Mouse (Mus musculus): Measurements from ENCODE around the gene Evl.
A peak's percentile ranks its signal among the peaks of the same experiment; 100 is the strongest.
"Not testable (repeated sequence)": the region's sequence is repeated elsewhere in the genome, so short reads cannot be mapped to it uniquely, and the experiment has no call there.

Evl gene

DNA sequence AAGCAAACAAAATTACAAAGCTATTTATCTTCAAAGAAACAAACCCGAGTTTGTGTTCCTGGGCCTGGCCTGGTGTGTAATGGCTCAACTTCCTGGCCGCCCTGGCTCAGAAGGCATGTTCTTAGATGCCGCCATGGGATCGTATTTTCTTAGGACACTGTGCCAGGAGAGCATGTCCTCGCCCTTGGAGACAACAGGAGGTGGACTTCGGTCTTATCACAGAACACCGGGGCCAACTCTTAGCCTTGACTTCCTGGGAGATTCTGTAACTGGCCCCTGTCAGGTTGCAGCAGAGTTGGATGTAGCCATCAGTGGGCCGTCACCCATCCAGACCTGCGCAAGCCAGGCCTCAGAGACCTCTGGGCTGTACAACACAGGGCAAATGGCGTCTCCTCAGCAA is 145.1 kb downstream of the Evl start:
- DNase-seq (ENCODE audit: low spot score) = no peak

DNA sequence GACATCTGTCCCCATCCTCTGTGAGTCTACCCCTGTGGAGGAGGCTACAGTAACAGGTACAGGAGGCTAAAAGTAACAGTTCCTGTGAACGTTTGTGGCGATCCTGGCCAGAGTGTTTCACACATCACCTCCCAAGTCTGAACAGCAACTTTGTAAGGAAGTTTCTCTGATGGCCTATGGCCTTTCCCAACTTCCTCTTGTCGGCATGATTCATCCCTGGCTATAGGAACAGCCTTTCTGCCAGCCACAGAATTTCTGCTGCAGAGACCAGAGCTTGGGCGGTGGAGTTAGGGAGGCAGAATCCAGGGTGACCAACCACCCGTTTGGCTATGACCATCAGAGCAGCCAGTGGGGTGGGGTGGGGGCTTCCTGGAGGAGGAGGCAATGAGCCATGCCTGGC is 145.5 kb downstream of the Evl start:
- peak; percentile 46 for DNase-seq (ENCODE audit: low spot score)

DNA sequence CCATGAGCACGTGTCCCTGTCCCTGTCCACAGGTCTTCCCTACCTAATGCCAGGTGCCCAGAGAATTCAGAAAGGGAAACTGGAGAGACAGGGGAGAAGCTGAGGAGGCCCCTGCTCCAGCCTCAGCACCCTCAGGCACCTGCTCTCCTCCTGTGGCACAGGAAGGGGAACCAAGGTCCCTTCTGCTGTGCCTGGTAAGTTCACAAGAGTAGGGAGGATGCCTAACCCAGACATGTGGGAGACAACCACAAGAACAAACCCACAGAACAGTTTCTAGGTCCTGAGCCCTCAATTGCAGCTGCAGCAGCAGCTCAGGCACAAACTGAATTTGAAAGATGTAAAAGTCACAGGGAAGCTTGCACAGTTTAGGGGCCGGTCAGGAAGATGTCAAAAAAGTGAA is 146.7 kb downstream of the Evl start:
- DNase-seq (ENCODE audit: low spot score) = no peak

DNA sequence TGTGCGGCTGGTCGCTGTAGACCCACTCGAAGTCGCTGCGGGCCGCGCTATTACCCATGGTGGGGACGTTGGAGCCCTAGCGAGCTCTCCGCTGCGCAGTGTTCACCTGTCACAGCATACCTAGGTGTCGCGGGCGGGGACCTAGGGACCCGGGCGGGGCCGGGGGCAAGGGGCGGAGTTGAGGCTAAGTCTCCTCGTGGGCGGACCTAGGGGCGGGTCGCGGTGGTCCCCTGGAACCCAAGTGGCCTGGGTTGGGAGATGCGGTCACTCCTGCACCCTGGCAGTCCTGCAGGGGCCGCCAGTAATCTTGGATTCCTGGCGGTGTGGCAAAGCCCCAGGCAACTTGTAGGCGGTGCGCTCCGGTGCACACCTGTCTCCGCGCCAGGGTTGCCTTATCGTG is 147.7 kb downstream of the Evl start, which contains the start of gene Degs2:
Gene Degs2 (minus strand): TSS at position 131 of the 400 bp plus-strand sequence.
- DNase-seq (ENCODE audit: low spot score) = peak; percentile 79

DNA sequence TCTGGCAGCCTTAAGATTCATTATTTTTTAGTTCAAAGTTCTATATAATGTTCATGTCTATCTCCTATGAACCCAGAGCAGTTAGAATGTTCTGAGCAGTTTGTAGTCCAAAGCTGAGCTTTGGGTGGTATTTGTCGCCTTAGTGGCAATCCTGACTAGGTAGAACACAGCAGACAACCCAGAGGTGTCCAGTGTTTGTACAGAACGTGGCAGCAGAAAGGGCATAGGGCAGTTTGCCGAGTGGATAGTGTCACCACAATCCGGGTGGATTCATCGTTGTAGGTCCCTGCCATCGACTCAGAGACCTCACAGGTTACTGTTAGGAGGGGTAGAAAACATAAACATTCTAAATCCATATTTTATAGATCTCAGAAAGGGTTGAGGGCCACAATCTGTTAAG is 151.0 kb downstream of the Evl start:
- DNase-seq (ENCODE audit: low spot score) = no peak

DNA sequence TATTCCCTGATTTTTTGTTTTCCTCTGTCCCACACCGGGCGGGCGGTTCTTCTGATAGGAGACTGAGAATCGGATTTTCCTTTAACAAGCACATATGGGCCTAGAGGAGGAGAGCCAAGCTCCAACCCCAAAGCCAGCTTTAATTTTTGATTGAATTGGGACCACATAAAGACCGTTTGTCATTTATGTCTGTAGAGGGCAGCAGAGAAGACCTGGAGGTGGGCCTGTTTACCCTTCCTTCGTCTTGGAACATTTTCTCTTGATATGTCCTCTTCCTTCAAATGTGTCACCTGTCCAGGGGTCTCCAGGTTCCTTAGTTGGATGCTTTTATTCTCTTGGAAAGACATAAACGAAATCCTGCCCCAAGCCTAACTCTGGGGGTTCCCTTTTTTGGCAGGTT is 151.6 kb downstream of the Evl start:
- DNase-seq (ENCODE audit: low spot score) = no peak

DNA sequence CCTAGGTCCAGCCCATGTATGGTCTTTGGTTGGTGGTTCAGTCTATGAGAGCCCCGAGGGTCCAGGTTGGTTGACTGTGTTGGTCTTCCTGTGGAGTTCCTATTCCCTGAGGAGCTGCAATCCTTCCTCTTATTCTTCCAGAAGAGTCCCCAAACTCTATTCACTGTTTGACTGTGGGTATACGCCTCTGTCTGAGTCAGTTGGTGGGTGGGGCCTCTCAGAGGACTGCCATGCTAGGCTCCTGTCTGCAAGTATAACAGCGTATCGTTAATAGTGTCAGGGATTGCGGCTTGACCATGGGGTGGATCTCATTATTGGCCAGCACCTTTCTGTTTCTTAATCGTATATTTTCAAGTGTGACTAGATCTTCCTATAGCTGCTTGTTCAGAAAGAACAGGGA is 154.9 kb downstream of the Evl start:
- peak; percentile 48 for DNase-seq (ENCODE audit: low spot score)

DNA sequence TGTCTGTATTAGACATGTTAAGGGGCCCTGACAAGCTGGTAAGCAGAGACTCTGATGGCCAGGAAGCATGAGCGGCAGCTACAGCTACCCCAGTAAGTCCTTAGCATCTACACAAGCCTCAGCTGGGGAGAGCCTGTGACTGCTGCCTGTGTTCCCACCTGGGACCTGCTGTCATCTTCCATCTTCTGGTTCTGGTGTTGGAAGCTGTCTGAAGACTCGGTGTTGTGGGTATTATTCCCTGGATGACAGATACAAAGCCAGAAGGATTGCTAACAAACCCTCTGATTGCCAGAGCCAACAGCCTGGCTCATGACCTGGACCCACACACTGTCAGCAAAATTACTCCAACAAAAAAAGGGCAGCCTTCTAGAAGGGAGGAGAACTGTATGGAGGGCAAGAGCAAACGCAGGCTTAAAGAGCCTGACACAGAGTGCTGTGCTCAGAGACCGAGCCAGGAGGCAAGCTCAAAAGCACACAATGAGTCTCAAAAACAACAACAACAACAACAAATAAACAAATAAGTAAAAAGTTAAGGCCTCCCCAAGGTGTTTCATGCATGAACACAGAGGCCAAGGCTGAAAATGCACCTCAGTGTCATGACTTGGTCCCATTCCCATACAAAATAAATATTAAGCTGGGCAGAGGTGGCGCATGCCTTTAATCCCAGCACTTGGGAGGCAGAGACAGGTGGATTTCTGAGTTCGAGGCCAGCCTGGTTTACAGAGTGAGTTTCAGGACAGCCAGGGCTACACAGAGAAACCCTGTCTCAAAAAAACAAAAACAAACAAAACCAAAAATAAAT is 155.6 kb downstream of the Evl start:
- DNase-seq (ENCODE audit: low spot score) = peak; percentile 2

DNA sequence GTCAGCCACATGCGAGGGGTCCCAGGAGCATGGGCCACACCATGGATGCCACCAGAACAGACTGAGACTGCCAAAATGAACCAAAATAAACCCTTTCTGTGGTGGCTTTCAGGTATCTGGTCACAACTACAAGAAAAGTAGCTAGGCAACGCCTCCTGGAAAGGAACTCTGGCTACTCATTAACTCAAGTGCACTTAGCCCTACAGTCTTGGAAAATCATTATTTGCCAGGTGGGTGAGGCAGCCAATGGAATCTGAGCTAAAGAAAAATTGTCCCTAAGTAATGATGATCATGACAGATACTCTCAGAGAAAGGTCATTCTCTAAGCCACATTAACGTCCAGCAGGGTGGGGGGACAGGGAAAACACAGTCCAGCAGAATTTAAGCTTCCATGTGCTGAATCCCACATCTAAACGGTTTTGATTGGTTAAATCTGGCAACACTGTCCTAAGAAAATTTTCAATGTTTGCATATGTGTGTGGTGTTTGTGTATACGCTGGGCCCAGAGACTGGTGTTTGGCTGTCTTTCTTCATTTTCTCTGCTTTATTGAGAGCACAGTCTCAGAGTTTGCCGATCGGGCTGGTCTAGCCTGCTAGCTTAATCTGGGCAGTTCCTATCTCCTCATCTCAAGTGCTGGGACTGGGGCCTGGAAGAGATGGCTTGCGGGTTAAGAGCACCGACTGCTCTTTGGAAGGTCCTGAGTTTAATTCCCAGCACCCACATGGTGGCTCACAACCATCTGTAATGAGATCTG is 156.5 kb downstream of the Evl start:
- DNase-seq (ENCODE audit: low spot score) = peak; percentile 50

DNA sequence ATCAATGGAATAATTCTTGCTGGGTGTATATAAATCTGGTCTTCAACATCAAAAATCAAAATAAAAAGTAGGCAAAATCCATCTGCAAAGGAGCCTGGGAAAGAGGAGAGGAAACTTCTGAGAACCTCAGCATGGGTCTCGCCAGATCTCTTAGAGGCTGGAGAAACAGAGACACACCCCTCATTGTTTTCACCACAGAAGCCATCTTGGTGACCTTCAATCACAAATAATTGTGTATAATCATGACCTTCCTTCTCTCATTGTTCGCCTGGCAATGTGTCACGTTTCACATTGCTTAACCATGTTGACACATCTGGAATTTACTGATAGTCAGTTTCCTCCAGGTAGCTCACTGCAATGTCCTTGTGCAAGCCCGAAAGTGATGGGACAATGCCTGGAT is 158.0 kb downstream of the Evl start:
- DNase-seq (ENCODE audit: low spot score) = no peak

DNA sequence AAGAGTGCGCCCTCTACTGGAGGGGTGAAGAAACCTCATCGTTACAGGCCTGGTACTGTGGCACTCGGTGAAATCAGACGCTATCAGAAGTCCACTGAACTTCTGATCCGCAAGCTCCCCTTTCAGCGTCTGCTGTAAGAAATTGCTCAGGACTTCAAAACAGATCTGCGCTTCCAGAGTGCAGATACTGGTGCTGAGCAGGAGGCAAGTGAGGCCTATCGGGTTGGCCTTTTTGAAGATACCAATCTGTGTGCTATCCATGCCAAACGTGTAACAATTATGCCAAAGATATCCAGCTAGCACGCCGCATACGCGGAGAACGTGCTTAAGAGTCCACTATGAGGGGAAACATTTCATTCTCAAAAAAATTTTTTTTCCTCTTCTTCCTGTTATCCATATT is 159.5 kb downstream of the Evl start:
- DNase-seq (ENCODE audit: low spot score) = not testable (repeated sequence)

DNA sequence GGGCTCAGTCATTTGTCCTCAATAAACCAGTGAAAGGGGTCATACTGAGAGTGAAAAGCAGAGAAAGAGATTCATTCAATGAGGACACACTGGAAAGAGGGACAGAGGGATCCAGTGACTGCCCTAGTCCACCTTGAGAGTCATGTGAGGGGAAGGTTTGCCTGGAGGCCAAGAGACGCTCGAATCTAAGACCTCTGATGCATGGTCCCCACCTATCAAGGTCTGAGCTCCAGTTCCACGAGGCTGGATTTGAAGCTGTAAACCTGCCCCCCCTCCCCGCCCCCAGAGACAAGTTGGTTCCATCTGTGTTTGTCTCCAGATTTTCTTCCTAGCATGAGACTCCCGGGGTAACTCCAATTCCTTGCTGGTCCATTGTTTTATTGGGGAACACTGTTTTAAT is 161.3 kb downstream of the Evl start:
- DNase-seq (ENCODE audit: low spot score) = no peak

DNA sequence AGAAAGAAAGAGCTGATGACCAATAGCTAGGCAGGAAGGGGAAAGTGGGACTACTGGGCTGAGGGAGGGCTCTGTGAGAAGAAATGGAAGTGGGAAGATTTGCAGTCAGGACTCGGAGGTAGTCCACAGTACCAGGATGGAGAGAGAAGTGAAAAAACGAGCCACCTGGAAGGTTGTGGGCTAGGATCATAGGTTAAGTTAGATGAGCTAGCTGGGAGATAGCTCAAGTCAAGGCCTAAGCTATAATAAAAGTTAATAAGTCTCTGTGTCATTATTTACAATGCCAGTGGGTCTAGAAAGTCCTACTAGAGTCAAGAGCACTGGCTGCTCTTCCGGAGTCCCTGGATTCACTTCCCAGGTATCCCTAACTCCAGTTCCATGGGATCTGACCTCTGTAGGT is 164.0 kb downstream of the Evl start:
- DNase-seq (ENCODE audit: low spot score) = no peak

DNA sequence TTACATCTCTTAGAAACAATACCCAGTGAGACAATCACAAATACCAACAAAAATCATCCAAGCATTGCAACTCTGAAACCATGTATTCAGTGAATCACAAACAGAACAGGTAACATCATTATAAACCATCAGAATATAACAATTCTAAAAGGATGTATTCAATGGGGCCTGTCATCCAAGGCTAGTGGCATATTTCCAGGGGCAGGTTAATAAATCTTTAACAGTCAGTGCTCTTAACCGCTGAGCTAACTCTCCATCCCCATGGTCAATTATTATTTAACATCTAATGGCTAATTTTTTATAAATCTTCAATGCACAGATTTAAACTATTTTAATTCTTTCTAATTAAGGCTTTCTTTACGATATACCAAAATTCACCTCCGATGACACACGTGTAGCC is 167.9 kb downstream of the Evl start:
- DNase-seq (ENCODE audit: low spot score) = no peak

DNA sequence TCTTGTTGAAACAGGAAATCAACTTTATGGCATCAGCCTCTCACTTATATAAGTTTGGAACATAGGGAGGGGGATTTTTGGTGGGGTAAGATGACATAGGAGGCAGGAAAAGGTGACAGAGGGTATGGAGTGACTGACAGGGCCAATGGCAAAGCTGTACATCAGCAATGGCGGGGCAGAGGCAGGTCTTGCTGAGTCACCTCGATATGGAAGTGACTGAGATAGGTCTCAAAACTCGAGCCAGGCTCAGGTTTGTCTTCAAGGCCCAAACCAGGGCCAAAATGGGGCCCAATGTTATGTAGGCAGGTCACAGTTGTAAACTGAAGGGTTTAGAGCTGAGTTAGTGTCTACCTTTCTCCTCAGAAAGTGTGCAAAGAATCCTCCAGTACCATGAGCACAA is 169.3 kb downstream of the Evl start:
- no peak for DNase-seq (ENCODE audit: low spot score)

DNA sequence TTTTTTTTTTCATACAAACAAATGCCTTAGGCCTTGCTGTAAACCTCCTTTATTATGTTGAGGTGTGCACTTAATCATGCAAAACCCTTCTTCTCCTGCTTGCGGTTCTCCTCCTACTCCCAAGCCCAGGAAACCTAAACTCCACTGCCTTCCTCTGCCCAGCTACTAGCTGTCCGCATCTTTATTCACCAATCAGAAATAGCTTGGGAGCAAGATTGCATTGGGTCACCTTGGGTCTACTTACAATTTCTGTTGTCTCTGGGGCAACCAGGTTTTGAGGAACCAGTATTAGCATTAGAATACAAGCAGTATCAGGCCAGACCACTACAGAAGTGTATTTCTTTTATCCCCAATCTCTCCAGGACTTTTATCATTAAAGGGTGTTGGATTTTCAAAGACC is 179.9 kb downstream of the Evl start:
- DNase-seq (ENCODE audit: low spot score) = no peak

DNA sequence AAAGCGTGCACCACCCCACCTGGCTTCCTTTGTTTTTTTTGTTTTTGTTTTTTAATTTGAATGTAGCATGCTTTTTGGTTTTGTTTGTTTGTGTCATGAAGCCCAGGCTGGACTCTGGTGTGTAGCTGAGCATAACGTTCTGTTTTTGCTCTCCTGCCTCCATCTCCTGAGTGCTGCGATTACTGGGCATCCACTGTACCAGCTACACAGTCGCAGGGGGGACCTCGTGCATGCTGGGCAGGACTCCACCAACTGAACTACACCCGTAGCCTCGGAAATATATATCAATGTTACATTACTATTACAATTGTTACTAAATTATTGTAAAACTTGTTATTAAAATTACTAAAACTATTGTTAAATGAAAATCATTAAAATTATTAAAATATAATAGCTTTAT is 183.3 kb downstream of the Evl start:
- DNase-seq (ENCODE audit: low spot score) = no peak
